Mouse (Mus musculus): ENCODE measurements around the gene Wdr81. TPM values are rescaled to one million over a fixed set of nuclear protein-coding genes. Genes with fewer than 3 reads are reported as not detected.

Wdr81 gene
- polyA plus RNA-seq, 1 experiment from 2014 or later = 4.6 TPM

DNA sequence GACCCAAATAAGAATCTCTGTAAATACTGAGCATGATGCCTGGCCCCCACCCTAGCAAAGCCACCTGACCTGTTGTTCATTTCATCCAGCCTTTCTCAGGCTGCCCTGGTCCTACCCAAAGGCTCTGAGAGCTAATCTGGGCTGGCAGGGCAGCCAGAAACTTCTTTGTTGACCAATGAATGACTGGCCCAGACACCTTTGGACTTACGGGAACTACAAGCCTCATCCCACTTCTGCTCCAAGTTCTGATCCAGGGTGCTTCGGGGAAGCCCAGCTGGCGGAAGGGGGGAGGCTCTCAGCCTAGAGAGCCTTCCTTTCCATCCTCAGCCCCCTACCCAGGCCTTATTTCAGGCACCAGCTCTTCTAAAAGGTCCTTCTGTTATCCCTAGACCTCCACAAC, 15.7 kb downstream of the Wdr81 start:
- no peak overlapping the region for H3K27ac ChIP-seq (ENCODE audit: low read length)

DNA sequence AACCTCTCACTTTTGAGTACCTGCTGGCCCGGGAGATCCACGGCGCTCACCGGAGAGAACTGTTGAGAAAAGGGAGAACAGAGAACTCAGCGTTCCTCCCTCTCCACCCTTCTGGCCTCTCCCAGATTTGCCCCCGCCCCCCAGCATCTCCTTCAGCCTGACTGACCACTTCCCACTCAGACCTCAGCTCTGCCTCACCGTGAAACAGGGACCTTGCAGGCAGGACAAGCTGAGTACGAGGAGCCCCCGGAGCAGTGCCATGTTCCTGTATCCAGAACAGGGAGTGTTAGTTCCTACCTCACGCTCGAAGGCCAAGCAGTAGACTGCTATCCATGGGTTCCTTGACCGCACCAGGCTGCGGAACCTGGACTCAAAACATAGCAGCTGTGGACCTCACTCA, 16.3 kb downstream of the Wdr81 start:
- H3K27me3 ChIP-seq (ENCODE audit: control insufficient read depth, insufficient read depth, low read length) = no peaks in the 10 kb centered on the region
- H3K4me2 ChIP-seq (replicated peaks; ENCODE audit: low read depth, low read length) = no peak overlapping the region
- H3K9ac ChIP-seq (replicated peaks; ENCODE audit: low read depth, low read length) = no peak overlapping the region
- 0 out of 2 replicates have a peak, but pooled peaks cover 2% of the 10 kb centered on the region for H3K4me1 ChIP-seq (ENCODE audit: control insufficient read depth, insufficient read depth, low read length)
- ATAC-seq (ENCODE audit: insufficient number of reproducible peaks, insufficient read depth, low FRiP score, low read depth) = no peak
- H3K9me3 ChIP-seq (ENCODE audit: control insufficient read depth, low read depth, low read length) = no peaks in the 10 kb centered on the region
- H3K27ac ChIP-seq (ENCODE audit: low read length) = no peak overlapping the region
- no peak overlapping the region for H3K4me3 ChIP-seq (ENCODE audit: low read depth, low read length)
- WGBS = 77% methylated on average over 13 of the region's 13 CpGs
- H3K36me3 ChIP-seq (ENCODE audit: control insufficient read depth, insufficient read depth, low read length) = peaks cover 12% of the 10 kb centered on the region

More for the DNA sequence above, 15.7 kb downstream of the Wdr81 start:
- H3K9ac ChIP-seq (replicated peaks; ENCODE audit: low read depth, low read length) = no peak overlapping the region
- H3K27me3 ChIP-seq (ENCODE audit: control insufficient read depth, insufficient read depth, low read length) = no peaks in the 10 kb centered on the region
- WGBS = 85% methylated on average over 3 of the region's 3 CpGs
- 0 out of 2 replicates have a peak, but pooled peaks cover 2% of the 10 kb centered on the region for H3K4me1 ChIP-seq (ENCODE audit: control insufficient read depth, insufficient read depth, low read length)
- peaks cover 12% of the 10 kb centered on the region for H3K36me3 ChIP-seq (ENCODE audit: control insufficient read depth, insufficient read depth, low read length)
- H3K4me2 ChIP-seq (replicated peaks; ENCODE audit: low read depth, low read length) = no peak overlapping the region
- no peak for ATAC-seq (ENCODE audit: insufficient number of reproducible peaks, insufficient read depth, low FRiP score, low read depth)
- no peak overlapping the region for H3K4me3 ChIP-seq (ENCODE audit: low read depth, low read length)
- H3K9me3 ChIP-seq (ENCODE audit: control insufficient read depth, low read depth, low read length) = no peaks in the 10 kb centered on the region

DNA sequence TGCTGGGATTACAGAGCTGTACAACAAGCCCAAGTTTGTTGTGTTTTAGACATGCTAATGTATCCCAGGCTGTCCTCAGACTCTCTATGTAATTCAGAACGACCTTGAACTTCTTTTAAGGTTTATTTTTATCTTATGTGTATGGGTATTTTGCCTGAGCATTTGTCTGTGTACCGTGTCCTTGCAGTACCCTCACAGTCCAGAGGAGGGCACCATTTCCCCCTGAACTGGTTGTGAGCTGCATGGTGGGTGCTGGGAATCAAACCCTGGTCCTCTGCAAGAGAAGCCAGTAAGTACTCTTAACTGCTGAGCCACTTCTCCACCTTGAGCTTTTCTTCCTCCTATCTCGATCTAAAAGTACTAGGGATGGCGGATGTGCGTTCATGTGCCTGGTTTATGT, 20.4 kb downstream of the Wdr81 start:
- Histone ChIP-seq H3K4me2 (replicated peaks; ENCODE audit: low read depth, low read length) (no peak overlapping the region), H3K27me3 (ENCODE audit: control insufficient read depth, insufficient read depth, low read length) (no peaks in the 10 kb centered on the region), H3K4me1 (ENCODE audit: control insufficient read depth, insufficient read depth, low read length) (no peaks in the 10 kb centered on the region), H3K9ac (replicated peaks; ENCODE audit: low read depth, low read length) (no peak overlapping the region), H3K27ac (ENCODE audit: low read length) (no peak overlapping the region), H3K9me3 (ENCODE audit: control insufficient read depth, low read depth, low read length) (no peaks in the 10 kb centered on the region), H3K36me3 (ENCODE audit: control insufficient read depth, insufficient read depth, low read length) (no peaks in the 10 kb centered on the region), H3K4me3 (ENCODE audit: low read depth, low read length) (no peak overlapping the region)
- no peak for ATAC-seq (ENCODE audit: insufficient number of reproducible peaks, insufficient read depth, low FRiP score, low read depth)
- WGBS = 87% methylated on average over 5 of the region's 5 CpGs

DNA sequence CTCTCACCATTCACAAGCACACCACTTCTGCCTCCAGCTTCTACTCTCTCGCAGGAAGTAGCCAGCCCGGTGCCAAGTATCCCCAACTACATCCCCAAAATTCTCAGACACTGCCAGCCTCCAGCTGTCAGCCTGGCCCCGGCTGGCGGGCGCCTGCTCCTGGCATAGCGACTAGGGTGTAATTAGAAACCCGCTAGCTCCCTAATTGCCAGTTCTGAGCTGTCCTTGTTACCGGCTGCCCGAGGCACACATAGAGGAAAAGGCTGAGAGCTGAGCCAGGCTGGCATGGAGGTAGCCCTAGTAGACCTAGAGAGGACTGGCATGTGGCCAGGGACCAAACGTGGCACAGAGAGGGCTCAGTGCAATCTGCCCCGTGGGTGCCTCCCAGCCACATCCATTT, 23.2 kb downstream of the Wdr81 start:
- Histone ChIP-seq H3K9me3 (ENCODE audit: control insufficient read depth, low read depth, low read length) (no peaks in the 10 kb centered on the region), H3K4me3 (ENCODE audit: low read depth, low read length) (no peak overlapping the region), H3K4me2 (replicated peaks; ENCODE audit: low read depth, low read length) (no peak overlapping the region), H3K9ac (replicated peaks; ENCODE audit: low read depth, low read length) (no peak overlapping the region), H3K4me1 (ENCODE audit: control insufficient read depth, insufficient read depth, low read length) (no peaks in the 10 kb centered on the region), H3K27me3 (ENCODE audit: control insufficient read depth, insufficient read depth, low read length) (no peaks in the 10 kb centered on the region), H3K36me3 (ENCODE audit: control insufficient read depth, insufficient read depth, low read length) (no peaks in the 10 kb centered on the region), H3K27ac (ENCODE audit: low read length) (no peak overlapping the region)
- 83% methylated on average over 11 of the region's 11 CpGs for WGBS
- ATAC-seq (ENCODE audit: insufficient number of reproducible peaks, insufficient read depth, low FRiP score, low read depth) = no peak

DNA sequence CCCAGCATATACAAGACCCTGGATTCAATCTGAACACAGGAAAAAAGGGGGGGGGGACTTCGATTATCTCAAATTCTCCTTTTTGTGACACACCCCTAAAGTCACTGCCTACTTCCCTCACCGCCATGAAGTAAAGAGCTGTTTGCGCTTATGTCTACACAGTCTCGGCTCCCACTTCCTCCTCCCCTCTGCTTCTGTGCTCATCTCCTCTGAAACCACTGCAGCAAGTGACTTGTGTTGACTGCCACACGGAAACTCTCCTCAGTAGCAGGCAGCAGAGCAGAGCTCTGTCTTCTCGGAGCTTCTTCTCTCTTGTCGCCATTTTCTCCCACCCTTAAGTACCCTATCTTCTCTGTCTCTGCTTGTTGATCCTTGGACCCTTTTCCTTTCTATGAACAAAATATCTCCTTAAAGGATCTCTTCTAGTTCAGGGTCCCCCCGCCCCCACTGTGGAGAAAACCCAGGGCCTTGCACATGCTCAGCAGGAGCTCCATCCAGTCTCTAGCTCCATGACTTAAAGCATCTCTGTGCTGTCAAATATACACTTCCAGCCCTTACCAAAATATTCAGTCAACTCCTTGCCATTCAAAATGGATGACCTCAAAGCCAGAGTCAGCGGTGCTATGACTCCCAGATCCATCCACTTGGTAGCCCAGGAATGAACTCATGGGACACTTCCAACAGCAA, 25.4 kb downstream of the Wdr81 start:
- WGBS = 81% methylated on average over 9 of the region's 9 CpGs
- Histone ChIP-seq H3K36me3 (ENCODE audit: control insufficient read depth, insufficient read depth, low read length) (no peaks in the 10 kb centered on the region), H3K4me1 (ENCODE audit: control insufficient read depth, insufficient read depth, low read length) (no peaks in the 10 kb centered on the region), H3K9me3 (ENCODE audit: control insufficient read depth, low read depth, low read length) (no peaks in the 10 kb centered on the region), H3K27me3 (ENCODE audit: control insufficient read depth, insufficient read depth, low read length) (no peaks in the 10 kb centered on the region), H3K27ac (ENCODE audit: low read length) (no peak overlapping the region), H3K9ac (replicated peaks; ENCODE audit: low read depth, low read length) (no peak overlapping the region), H3K4me2 (replicated peaks; ENCODE audit: low read depth, low read length) (no peak overlapping the region), H3K4me3 (ENCODE audit: low read depth, low read length) (no peak overlapping the region)
- ATAC-seq (ENCODE audit: insufficient number of reproducible peaks, insufficient read depth, low FRiP score, low read depth) = no peak

DNA sequence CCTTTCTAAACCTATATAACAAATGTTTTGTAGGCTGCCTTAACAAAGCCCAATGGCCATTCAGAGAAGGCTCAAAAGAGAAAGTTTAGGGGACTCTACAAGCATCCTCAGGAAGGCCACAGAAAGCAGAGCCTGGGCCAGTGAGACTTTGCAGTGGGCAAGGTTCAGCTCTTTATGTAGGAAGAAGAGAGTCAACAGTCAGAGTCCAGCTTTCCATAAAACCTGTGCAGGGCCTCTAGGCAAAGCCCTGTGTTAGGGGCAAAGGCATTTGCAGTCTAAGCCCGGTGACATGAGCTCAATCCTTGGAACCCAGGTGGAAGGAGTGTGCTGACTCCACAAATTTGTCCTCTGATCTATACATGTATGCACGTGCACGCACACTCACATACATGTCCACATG, 30.1 kb downstream of the Wdr81 start:
- WGBS = 92% methylated on average over 3 of the region's 3 CpGs
- Histone ChIP-seq H3K27me3 (ENCODE audit: control insufficient read depth, insufficient read depth, low read length) (no peaks in the 10 kb centered on the region), H3K36me3 (ENCODE audit: control insufficient read depth, insufficient read depth, low read length) (no peaks in the 10 kb centered on the region), H3K9ac (replicated peaks; ENCODE audit: low read depth, low read length) (no peak overlapping the region), H3K27ac (ENCODE audit: low read length) (no peak overlapping the region), H3K9me3 (ENCODE audit: control insufficient read depth, low read depth, low read length) (no peaks in the 10 kb centered on the region), H3K4me1 (ENCODE audit: control insufficient read depth, insufficient read depth, low read length) (peaks cover 10% of the 10 kb centered on the region), H3K4me2 (replicated peaks; ENCODE audit: low read depth, low read length) (no peak overlapping the region), H3K4me3 (ENCODE audit: low read depth, low read length) (no peak overlapping the region)
- ATAC-seq (ENCODE audit: insufficient number of reproducible peaks, insufficient read depth, low FRiP score, low read depth) = no peak

DNA sequence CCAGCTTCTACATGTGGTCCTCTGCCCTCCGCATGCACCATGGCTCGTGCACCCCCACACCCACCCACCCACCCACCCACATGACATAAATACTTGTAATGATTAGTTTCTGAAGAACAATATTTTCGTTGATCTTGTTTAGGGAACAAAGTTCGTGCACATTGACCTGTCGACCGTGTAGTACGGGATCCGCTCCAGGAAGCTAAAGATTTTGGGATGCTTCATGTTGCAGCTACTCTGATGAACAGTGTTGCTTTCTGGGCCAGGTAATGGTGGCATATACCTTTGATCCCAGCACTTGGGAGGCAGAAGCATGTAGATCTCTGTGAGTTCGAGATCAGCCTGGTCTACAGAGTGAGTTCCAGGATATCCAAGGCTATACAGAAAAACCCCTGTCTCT, 30.5 kb downstream of the Wdr81 start:
- no peak for ATAC-seq (ENCODE audit: insufficient number of reproducible peaks, insufficient read depth, low FRiP score, low read depth)
- Histone ChIP-seq H3K4me2 (replicated peaks; ENCODE audit: low read depth, low read length) (no peak overlapping the region), H3K9me3 (ENCODE audit: control insufficient read depth, low read depth, low read length) (no peaks in the 10 kb centered on the region), H3K9ac (replicated peaks; ENCODE audit: low read depth, low read length) (no peak overlapping the region), H3K4me1 (ENCODE audit: control insufficient read depth, insufficient read depth, low read length) (peaks cover 10% of the 10 kb centered on the region), H3K27me3 (ENCODE audit: control insufficient read depth, insufficient read depth, low read length) (no peaks in the 10 kb centered on the region), H3K36me3 (ENCODE audit: control insufficient read depth, insufficient read depth, low read length) (no peaks in the 10 kb centered on the region), H3K27ac (ENCODE audit: low read length) (no peak overlapping the region), H3K4me3 (ENCODE audit: low read depth, low read length) (no peak overlapping the region)
- WGBS = 90% methylated on average over 9 of the region's 9 CpGs

DNA sequence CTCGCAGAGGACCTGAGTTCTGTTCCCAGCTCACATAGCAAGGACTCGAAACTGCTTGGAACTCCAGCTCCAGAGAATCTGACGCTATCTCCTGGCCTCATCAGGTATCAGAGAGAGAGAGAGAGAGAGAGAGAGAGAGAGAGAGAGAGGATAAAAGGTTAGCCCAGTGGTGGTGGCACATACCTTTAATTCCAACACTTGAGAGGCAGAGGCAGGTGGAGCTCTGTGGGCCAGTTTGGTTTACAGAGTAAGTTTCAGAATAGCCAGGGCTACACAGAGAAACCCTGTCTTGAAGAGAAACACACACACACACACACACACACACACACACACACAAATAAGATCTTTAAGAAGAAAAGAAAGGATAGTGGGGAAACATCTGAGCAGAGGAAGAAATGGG, 31.4 kb downstream of the Wdr81 start:
- no peak overlapping the region for H3K27ac ChIP-seq (ENCODE audit: low read length)
- H3K4me1 ChIP-seq (ENCODE audit: control insufficient read depth, insufficient read depth, low read length) = peaks cover 10% of the 10 kb centered on the region
- H3K9me3 ChIP-seq (ENCODE audit: control insufficient read depth, low read depth, low read length) = no peaks in the 10 kb centered on the region
- no peak overlapping the region for H3K4me3 ChIP-seq (ENCODE audit: low read depth, low read length)
- H3K36me3 ChIP-seq (ENCODE audit: control insufficient read depth, insufficient read depth, low read length) = no peaks in the 10 kb centered on the region
- no peak overlapping the region for H3K9ac ChIP-seq (replicated peaks; ENCODE audit: low read depth, low read length)
- no peak for ATAC-seq (ENCODE audit: insufficient number of reproducible peaks, insufficient read depth, low FRiP score, low read depth)
- no peak overlapping the region for H3K4me2 ChIP-seq (replicated peaks; ENCODE audit: low read depth, low read length)
- 92% methylated on average over 3 of the region's 3 CpGs for WGBS
- no peaks in the 10 kb centered on the region for H3K27me3 ChIP-seq (ENCODE audit: control insufficient read depth, insufficient read depth, low read length)
